Mouse (Mus musculus) megakaryocyte, embryonic 14.5 days (primary cell): ENCODE data around the gene Insig1.

Experiments used
- FLI1 ChIP-seq: IDR thresholded peaks from 2 replicates; pipeline ENCODE4 v1.6.1; 2012; ENCODE audit warnings: low read length, inconsistent platforms, mixed read lengths
- GATA1 ChIP-seq: IDR thresholded peaks from 3 replicates; pipeline ENCODE4 v1.6.1; 2012; ENCODE audit warnings: mixed read lengths, low read length, inconsistent platforms, borderline replicate concordance

DNA sequence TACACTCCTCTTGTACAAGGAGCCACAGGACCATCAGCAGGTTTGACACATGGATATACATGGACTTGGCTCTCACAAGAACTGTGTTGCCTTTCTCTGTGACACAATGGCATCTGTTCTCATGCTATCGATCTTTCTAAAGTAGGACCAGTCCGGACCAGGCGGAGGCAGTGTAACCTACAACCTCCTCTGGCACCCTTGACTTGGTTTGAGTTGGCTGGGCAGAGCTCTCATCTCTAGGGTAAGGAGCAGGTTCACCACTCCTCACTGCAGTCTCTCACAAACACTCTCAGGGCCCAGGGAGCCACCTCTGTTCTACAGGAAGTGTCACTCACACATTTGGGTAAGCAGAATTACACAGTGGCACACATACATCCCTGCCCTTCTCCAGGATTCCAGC, 29.1 kb upstream of the Insig1 start:
- TF ChIP-seq GATA1 (no peak), FLI1 (no peak)
